22 mouse cellular contexts compared by ENCODE assay signal in genomic region chr4:98660534-98660933, GRCm38 (mm10).
DNase-seq lines count a peak whose midpoint lies in the region; ATAC-seq lines count a peak whose summit lies in the region.
"Had no signal": no experiment of that assay in that cellular context is flagged by ENCODE, and none has a peak within 500 bp of the region (broad histone marks: within the 10 kb centered on the region; RNA-seq: fewer than 3 reads in every experiment).

No protein-coding gene starts in this region.

- WGBS in liver, embryonic 16.5 days (ENCODE audit: insufficient replicate concordance) = 42% methylated on average over 2 of the region's 2 CpGs
- WGBS in liver, embryonic 12.5 days (ENCODE audit: insufficient replicate concordance) = 56% methylated on average over 2 of the region's 2 CpGs
- WGBS in intestine, embryonic 15.5 days = 46% methylated on average over 2 of the region's 2 CpGs
- WGBS in kidney, embryonic 16.5 days = 74% methylated on average over 2 of the region's 2 CpGs
- 57% methylated on average over 2 of the region's 2 CpGs for WGBS in stomach, embryonic 14.5 days

- H3K9me3 ChIP-seq in liver, embryonic 16.5 days (replicated peaks; ENCODE audit: control insufficient read depth, low read length) = no peaks in the 10 kb centered on the region; the same call in 1 of the 2 replicates
- H3K9me3 ChIP-seq in liver, embryonic 12.5 days (replicated peaks) = 0 out of 2 replicates have a peak, but pooled peaks cover 5% of the 10 kb centered on the region
- H3K9me3 ChIP-seq in intestine, embryonic 15.5 days = no peaks in the 10 kb centered on the region
- H3K9me3 ChIP-seq in kidney, embryonic 16.5 days (ENCODE audit: low read length) = peaks cover 7% of the 10 kb centered on the region
- peaks cover 6% of the 10 kb centered on the region; the same call in 1 of the 2 replicates for H3K9me3 ChIP-seq in stomach, embryonic 14.5 days (ENCODE audit: control insufficient read depth, low read depth, low read length)

- peak; percentile 21; the same call in 1 of the 2 replicates for ATAC-seq in liver, embryonic 16.5 days (ENCODE audit: low read depth)
- no peak for ATAC-seq in liver, embryonic 12.5 days
- ATAC-seq in intestine, embryonic 15.5 days = peak; percentile 59; the same call in 1 of the 2 replicates
- ATAC-seq in kidney, embryonic 16.5 days (ENCODE audit: low FRiP score, low TSS enrichment) = peak; percentile 31; the same call in 1 of the 2 replicates
- ATAC-seq in stomach, embryonic 14.5 days (ENCODE audit: insufficient number of reproducible peaks, insufficient read depth, low FRiP score, low read depth) = peak; percentile 67; the same call in 1 of the 2 replicates
- ATAC-seq: CD4-positive, CD25-positive, alpha-beta regulatory T cell, adult 4 months had no signal

- H3K4me1 ChIP-seq in liver, embryonic 16.5 days (ENCODE audit: control insufficient read depth, low read depth, low read length) = no peaks in the 10 kb centered on the region; the same call in 1 of the 2 replicates
- H3K4me1 ChIP-seq in liver, embryonic 12.5 days = no peaks in the 10 kb centered on the region
- H3K4me1 ChIP-seq in intestine, embryonic 15.5 days (replicated peaks) = no peaks in the 10 kb centered on the region
- H3K4me1 ChIP-seq in kidney, embryonic 16.5 days (ENCODE audit: insufficient read depth, low read length) = no peaks in the 10 kb centered on the region
- H3K4me1 ChIP-seq in stomach, embryonic 14.5 days (ENCODE audit: control insufficient read depth, insufficient read depth, low read length) = no peaks in the 10 kb centered on the region
- H3K4me1 ChIP-seq: forebrain, embryonic 10.5 days had no signal

- H3K4me2 ChIP-seq in liver, embryonic 16.5 days (ENCODE audit: low read depth, low read length) = no peak overlapping the region
- H3K4me2 ChIP-seq in liver, embryonic 12.5 days = no peak overlapping the region
- H3K4me2 ChIP-seq in intestine, embryonic 15.5 days (replicated peaks) = no peak overlapping the region
- no peak overlapping the region for H3K4me2 ChIP-seq in kidney, embryonic 16.5 days (replicated peaks; ENCODE audit: low read depth, low read length)
- H3K4me2 ChIP-seq in stomach, embryonic 14.5 days (replicated peaks; ENCODE audit: low read depth, low read length) = no peak overlapping the region
- H3K4me2 ChIP-seq: embryonic facial prominence, embryonic 15.5 days; hindbrain, embryonic 14.5 days; midbrain, embryonic 11.5 days had no signal

- H3K36me3 ChIP-seq in liver, embryonic 16.5 days (ENCODE audit: control insufficient read depth, insufficient read depth) = no peaks in the 10 kb centered on the region
- H3K36me3 ChIP-seq in liver, embryonic 12.5 days = no peaks in the 10 kb centered on the region
- H3K36me3 ChIP-seq in intestine, embryonic 15.5 days = no peaks in the 10 kb centered on the region
- peaks cover 8% of the 10 kb centered on the region for H3K36me3 ChIP-seq in kidney, embryonic 16.5 days (ENCODE audit: insufficient read depth, low read length)
- H3K36me3 ChIP-seq in stomach, embryonic 14.5 days (ENCODE audit: control insufficient read depth, insufficient read depth, low read length) = no peaks in the 10 kb centered on the region
- H3K36me3 ChIP-seq: embryonic facial prominence, embryonic 15.5 days; G1E had no signal

- DNase-seq in T-cell, adult 2 months (ENCODE audit: low spot score) = no peak
- DNase-seq in thymus, postnatal 0 days (ENCODE audit: low spot score) = no peak
- no peak for DNase-seq in layer of hippocampus, postnatal 36 days
- DNase-seq: adrenal gland, adult 8-10 months; cerebellum, adult 9-10 months; gastrocnemius, postnatal 36 days; heart, postnatal 10 days; lung, postnatal 36 days; right cerebral cortex, postnatal 25 days; thymus, postnatal 4 days had no signal

- no peak overlapping the region for H3K27ac ChIP-seq in liver, embryonic 16.5 days (ENCODE audit: low read length)
- no peak overlapping the region for H3K27ac ChIP-seq in liver, embryonic 12.5 days
- no peak overlapping the region for H3K27ac ChIP-seq in intestine, embryonic 15.5 days
- H3K27ac ChIP-seq in kidney, embryonic 16.5 days (ENCODE audit: low read length) = no peak overlapping the region
- H3K27ac ChIP-seq in stomach, embryonic 14.5 days (ENCODE audit: low read length) = no peak overlapping the region; the same call in 1 of the 2 replicates
- H3K27ac ChIP-seq: embryonic facial prominence, embryonic 15.5 days; forebrain, embryonic 10.5 days; hindbrain, embryonic 14.5 days; liver, embryonic 14.5 days had no signal

- H3K9ac ChIP-seq in liver, embryonic 16.5 days (ENCODE audit: low read depth, low read length) = no peak overlapping the region
- H3K9ac ChIP-seq in liver, embryonic 12.5 days = no peak overlapping the region
- no peak overlapping the region for H3K9ac ChIP-seq in intestine, embryonic 15.5 days
- no peak overlapping the region for H3K9ac ChIP-seq in kidney, embryonic 16.5 days (replicated peaks; ENCODE audit: low read length)
- H3K9ac ChIP-seq in stomach, embryonic 14.5 days (replicated peaks; ENCODE audit: low read depth, low read length) = no peak overlapping the region
- H3K9ac ChIP-seq: embryonic facial prominence, embryonic 15.5 days; hindbrain, embryonic 14.5 days; liver, embryonic 14.5 days had no signal

- no peak overlapping the region for H3K4me3 ChIP-seq in liver, embryonic 16.5 days (ENCODE audit: low read depth, low read length)
- no peak overlapping the region for H3K4me3 ChIP-seq in liver, embryonic 12.5 days
- H3K4me3 ChIP-seq in intestine, embryonic 15.5 days (replicated peaks) = no peak overlapping the region
- no peak overlapping the region for H3K4me3 ChIP-seq in kidney, embryonic 16.5 days (ENCODE audit: low read length)
- no peak overlapping the region for H3K4me3 ChIP-seq in stomach, embryonic 14.5 days (ENCODE audit: low read depth, low read length)
- H3K4me3 ChIP-seq: embryonic facial prominence, embryonic 15.5 days; forebrain, embryonic 10.5 days had no signal

- H3K27me3 ChIP-seq in liver, embryonic 16.5 days (ENCODE audit: control insufficient read depth, insufficient read depth, low read depth, low read length) = no peaks in the 10 kb centered on the region
- H3K27me3 ChIP-seq in liver, embryonic 12.5 days (replicated peaks) = no peaks in the 10 kb centered on the region
- no peaks in the 10 kb centered on the region for H3K27me3 ChIP-seq in intestine, embryonic 15.5 days (replicated peaks)
- no peaks in the 10 kb centered on the region for H3K27me3 ChIP-seq in kidney, embryonic 16.5 days (ENCODE audit: insufficient read depth, low read length)
- no peaks in the 10 kb centered on the region for H3K27me3 ChIP-seq in stomach, embryonic 14.5 days (ENCODE audit: control insufficient read depth, insufficient read depth, low read length)
- H3K27me3 ChIP-seq: embryonic facial prominence, embryonic 15.5 days had no signal
